Mouse (Mus musculus): ENCODE data around the gene Lrp5. TPM values are rescaled to one million over a fixed set of nuclear protein-coding genes. Genes with fewer than 3 reads are reported as not detected.
A peak's percentile ranks its signal among the peaks of the same experiment; 100 is the strongest.

The Lrp5 gene
- 0.98 and 1.3 TPM in 2 replicates for polyA plus RNA-seq (2014; fragmentation: Nextera tagmentation; extraction: Ambion mirVana)

DNA sequence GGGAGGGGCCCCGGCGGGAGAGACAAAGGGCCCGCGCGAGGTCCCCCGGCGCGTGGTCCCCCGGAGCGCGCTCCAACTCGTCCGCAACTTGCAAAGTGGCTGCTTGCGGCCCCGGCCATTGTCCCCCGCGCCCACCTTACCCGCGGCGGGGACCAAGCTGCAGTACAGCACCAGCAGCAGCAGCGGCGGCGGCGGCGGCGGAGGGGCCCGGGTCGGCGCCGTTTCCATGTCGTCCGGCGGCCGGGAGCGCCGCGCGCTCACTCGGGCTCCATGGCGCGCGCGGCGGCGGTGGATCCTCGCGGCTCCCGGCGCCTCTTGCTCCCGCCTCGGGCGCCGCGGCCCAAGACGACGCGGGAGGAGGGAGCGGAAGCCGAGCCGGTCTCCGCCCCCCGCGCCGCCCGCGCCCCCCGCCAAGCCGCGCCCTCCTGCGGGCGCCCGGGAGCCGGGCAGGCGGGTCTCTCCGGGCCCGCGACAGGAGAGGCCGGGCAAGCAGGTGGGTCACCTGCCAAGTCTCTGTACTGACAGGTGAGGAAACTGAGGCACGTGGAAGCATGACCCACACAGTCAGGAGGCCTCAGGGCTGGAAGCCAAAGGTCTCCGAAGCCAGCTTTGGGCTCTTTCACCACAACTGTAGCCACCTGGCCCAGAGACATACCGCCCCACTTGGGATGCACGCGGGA lies at the start of gene Lrp5:
Lrp5 (minus strand) TSS at position 350 of the 680 bp plus-strand sequence.
- H3K9me3 ChIP-seq (ENCODE audit: control insufficient read depth, low read length), result no peaks in the 10 kb centered on the region
- WGBS, result under 1% methylated on average over 51 of the region's 83 CpGs
- peak within 1 kb of the TSS; percentile 93 for H3K4me2 ChIP-seq (ENCODE audit: low read depth, low read length)
- peaks cover 9% of the 10 kb centered on the region; the same call in 1 of the 2 replicates for H3K27me3 ChIP-seq (ENCODE audit: control insufficient read depth, insufficient read depth, low read length)
- peak within 1 kb of the TSS; percentile 73 for H3K9ac ChIP-seq (replicated peaks; ENCODE audit: low read depth, low read length)
- peaks cover 4% of the 10 kb centered on the region; the same call in 1 of the 2 replicates for H3K4me1 ChIP-seq (ENCODE audit: control insufficient read depth, insufficient read depth, low read length)
- ATAC-seq (ENCODE audit: low read depth), result peak; percentile 39
- no peaks in the 10 kb centered on the region for H3K36me3 ChIP-seq (ENCODE audit: control insufficient read depth, insufficient read depth, low read length)
- no peak within 1 kb of the TSS for H3K27ac ChIP-seq (ENCODE audit: low read depth, low read length)
- H3K4me3 ChIP-seq (ENCODE audit: low read depth, low read length), result peak within 1 kb of the TSS; percentile 69

DNA sequence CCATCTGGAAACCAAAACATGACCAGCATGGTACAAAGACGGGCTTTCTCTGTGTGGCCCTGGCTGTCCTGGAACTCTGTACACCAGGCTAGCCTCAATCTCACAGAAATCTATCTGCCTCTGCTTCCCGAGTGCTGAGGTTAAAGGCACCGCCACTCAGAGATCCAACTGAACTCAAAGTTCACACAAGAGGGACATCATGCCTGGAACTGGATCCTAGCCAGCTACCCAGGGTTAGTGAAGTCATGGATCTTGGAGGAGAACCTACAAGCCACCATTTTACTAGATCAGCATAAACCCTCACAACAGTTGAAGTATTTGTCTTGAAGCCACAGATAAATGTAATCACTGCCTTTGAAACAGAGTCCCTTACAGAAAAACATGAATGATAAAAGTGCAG lies 49.6 kb upstream of the Lrp5 start:
- no peaks in the 10 kb centered on the region for H3K36me3 ChIP-seq (ENCODE audit: control insufficient read depth, insufficient read depth, low read length)
- no peak overlapping the region for H3K9ac ChIP-seq (replicated peaks; ENCODE audit: low read depth, low read length)
- 83% methylated on average over 3 of the region's 3 CpGs for WGBS
- H3K4me2 ChIP-seq (ENCODE audit: low read depth, low read length), result no peak overlapping the region
- no peak for ATAC-seq (ENCODE audit: low read depth)
- no peak overlapping the region for H3K4me3 ChIP-seq (ENCODE audit: low read depth, low read length)
- no peaks in the 10 kb centered on the region for H3K4me1 ChIP-seq (ENCODE audit: control insufficient read depth, insufficient read depth, low read length)
- H3K9me3 ChIP-seq (ENCODE audit: control insufficient read depth, low read length), result no peaks in the 10 kb centered on the region
- no peaks in the 10 kb centered on the region for H3K27me3 ChIP-seq (ENCODE audit: control insufficient read depth, insufficient read depth, low read length)
- H3K27ac ChIP-seq (ENCODE audit: low read depth, low read length), result no peak overlapping the region

GRCm38 (mm10) chr19:3730781-3731646 lies 44.6 kb upstream of the Lrp5 start:
- Histone ChIP-seq H3K9ac (replicated peaks; ENCODE audit: low read depth, low read length) (no peak overlapping the region), H3K4me3 (ENCODE audit: low read depth, low read length) (no peak overlapping the region), H3K27me3 (ENCODE audit: control insufficient read depth, insufficient read depth, low read length) (no peaks in the 10 kb centered on the region), H3K27ac (ENCODE audit: low read depth, low read length) (no peak overlapping the region), H3K36me3 (ENCODE audit: control insufficient read depth, insufficient read depth, low read length) (no peaks in the 10 kb centered on the region), H3K4me1 (ENCODE audit: control insufficient read depth, insufficient read depth, low read length) (no peaks in the 10 kb centered on the region), H3K4me2 (ENCODE audit: low read depth, low read length) (no peak overlapping the region), H3K9me3 (ENCODE audit: control insufficient read depth, low read length) (no peaks in the 10 kb centered on the region)
- WGBS, result 82% methylated on average over 7 of the region's 7 CpGs
- ATAC-seq (ENCODE audit: low read depth), result no peak

DNA sequence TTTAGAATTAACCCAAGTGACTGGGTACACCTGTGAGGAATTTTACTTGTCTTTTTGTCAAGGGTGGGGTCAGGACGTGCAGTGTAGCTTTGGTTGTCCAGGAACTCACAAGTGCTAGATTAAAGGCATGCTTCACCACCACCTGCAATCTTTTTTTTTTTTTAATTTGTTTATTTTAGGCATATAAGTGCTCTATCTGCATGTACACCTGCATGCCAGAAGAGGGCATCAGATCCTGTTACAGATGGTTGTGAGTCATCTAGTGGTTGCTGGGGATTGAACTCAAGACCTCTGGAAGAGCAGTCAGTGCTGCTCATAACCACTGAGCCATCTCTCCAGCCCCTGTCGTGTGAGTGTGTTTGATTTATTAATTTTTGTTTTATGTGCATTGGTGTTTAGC lies 42.5 kb upstream of the Lrp5 start:
- Histone ChIP-seq H3K9ac (replicated peaks; ENCODE audit: low read depth, low read length) (no peak overlapping the region), H3K27me3 (ENCODE audit: control insufficient read depth, insufficient read depth, low read length) (no peaks in the 10 kb centered on the region), H3K4me2 (ENCODE audit: low read depth, low read length) (no peak overlapping the region), H3K27ac (ENCODE audit: low read depth, low read length) (no peak overlapping the region), H3K4me1 (ENCODE audit: control insufficient read depth, insufficient read depth, low read length) (no peaks in the 10 kb centered on the region), H3K4me3 (ENCODE audit: low read depth, low read length) (no peak overlapping the region), H3K36me3 (ENCODE audit: control insufficient read depth, insufficient read depth, low read length) (no peaks in the 10 kb centered on the region), H3K9me3 (ENCODE audit: control insufficient read depth, low read length) (no peaks in the 10 kb centered on the region)
- no peak for ATAC-seq (ENCODE audit: low read depth)
- 68% methylated on average over 2 of the region's 2 CpGs for WGBS

DNA sequence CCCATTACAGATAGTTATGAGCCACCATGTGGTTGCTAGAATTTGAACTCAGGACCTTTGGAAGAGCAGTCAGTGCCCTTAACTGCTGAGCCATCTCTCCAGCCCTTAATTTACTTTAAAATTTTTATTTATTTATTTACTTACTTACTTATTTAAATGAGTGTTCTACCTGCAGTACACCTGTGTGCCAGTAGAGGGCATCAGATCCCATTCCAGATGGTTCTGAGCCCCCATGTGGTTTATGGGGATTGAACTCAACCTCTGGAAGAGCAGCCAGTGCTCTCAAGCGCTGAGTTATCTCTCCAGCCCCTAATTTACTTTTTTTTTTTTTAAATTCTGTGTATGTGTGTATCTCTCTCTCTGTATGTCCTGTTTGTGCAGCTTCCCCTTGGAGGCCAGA lies 38.4 kb upstream of the Lrp5 start:
- Histone ChIP-seq H3K4me2 (ENCODE audit: low read depth, low read length) (no peak overlapping the region), H3K4me3 (ENCODE audit: low read depth, low read length) (no peak overlapping the region), H3K36me3 (ENCODE audit: control insufficient read depth, insufficient read depth, low read length) (no peaks in the 10 kb centered on the region), H3K9ac (replicated peaks; ENCODE audit: low read depth, low read length) (no peak overlapping the region), H3K27me3 (ENCODE audit: control insufficient read depth, insufficient read depth, low read length) (no peaks in the 10 kb centered on the region), H3K9me3 (ENCODE audit: control insufficient read depth, low read length) (no peaks in the 10 kb centered on the region), H3K27ac (ENCODE audit: low read depth, low read length) (no peak overlapping the region), H3K4me1 (ENCODE audit: control insufficient read depth, insufficient read depth, low read length) (no peaks in the 10 kb centered on the region)
- 16% methylated on average over 1 of the region's 1 CpGs for WGBS
- ATAC-seq (ENCODE audit: low read depth), result no peak

GRCm38 (mm10) chr19:3723904-3724303 lies 37.5 kb upstream of the Lrp5 start:
- H3K36me3 ChIP-seq (ENCODE audit: control insufficient read depth, insufficient read depth, low read length), result no peaks in the 10 kb centered on the region
- H3K4me1 ChIP-seq (ENCODE audit: control insufficient read depth, insufficient read depth, low read length), result peaks cover 3% of the 10 kb centered on the region; the same call in 1 of the 2 replicates
- no peak overlapping the region for H3K9ac ChIP-seq (replicated peaks; ENCODE audit: low read depth, low read length)
- no peak for ATAC-seq (ENCODE audit: low read depth)
- no peaks in the 10 kb centered on the region for H3K27me3 ChIP-seq (ENCODE audit: control insufficient read depth, insufficient read depth, low read length)
- no peaks in the 10 kb centered on the region for H3K9me3 ChIP-seq (ENCODE audit: control insufficient read depth, low read length)
- H3K4me2 ChIP-seq (ENCODE audit: low read depth, low read length), result no peak overlapping the region
- WGBS, result 80% methylated on average over 4 of the region's 4 CpGs
- no peak overlapping the region for H3K4me3 ChIP-seq (ENCODE audit: low read depth, low read length)
- no peak overlapping the region for H3K27ac ChIP-seq (ENCODE audit: low read depth, low read length)

DNA sequence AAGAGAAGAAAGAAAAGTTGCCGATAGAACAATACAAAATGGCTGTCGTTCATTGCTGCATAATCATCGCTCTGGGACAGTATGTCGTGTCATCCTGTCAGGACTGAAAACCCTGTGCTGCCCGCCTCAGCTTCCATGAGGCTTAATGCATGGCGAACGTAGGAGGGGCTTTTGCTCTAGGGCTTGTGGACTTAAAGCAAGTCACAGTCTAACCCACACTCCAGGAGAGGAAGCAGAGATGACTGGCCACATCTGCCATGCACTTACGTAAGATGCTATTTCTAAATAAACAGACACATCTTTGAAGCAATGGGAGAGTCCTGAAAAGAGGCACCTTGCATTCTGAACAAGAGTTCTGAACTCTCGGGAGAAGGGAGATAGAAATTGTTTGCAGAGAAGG lies 36.8 kb upstream of the Lrp5 start:
- H3K27me3 ChIP-seq (ENCODE audit: control insufficient read depth, insufficient read depth, low read length), result no peaks in the 10 kb centered on the region
- H3K9me3 ChIP-seq (ENCODE audit: control insufficient read depth, low read length), result no peaks in the 10 kb centered on the region
- H3K27ac ChIP-seq (ENCODE audit: low read depth, low read length), result no peak overlapping the region
- H3K4me1 ChIP-seq (ENCODE audit: control insufficient read depth, insufficient read depth, low read length), result peaks cover 3% of the 10 kb centered on the region; the same call in 1 of the 2 replicates
- no peak overlapping the region for H3K4me2 ChIP-seq (ENCODE audit: low read depth, low read length)
- H3K9ac ChIP-seq (replicated peaks; ENCODE audit: low read depth, low read length), result no peak overlapping the region
- ATAC-seq (ENCODE audit: low read depth), result no peak
- H3K36me3 ChIP-seq (ENCODE audit: control insufficient read depth, insufficient read depth, low read length), result no peaks in the 10 kb centered on the region
- H3K4me3 ChIP-seq (ENCODE audit: low read depth, low read length), result no peak overlapping the region
- 94% methylated on average over 9 of the region's 9 CpGs for WGBS

DNA sequence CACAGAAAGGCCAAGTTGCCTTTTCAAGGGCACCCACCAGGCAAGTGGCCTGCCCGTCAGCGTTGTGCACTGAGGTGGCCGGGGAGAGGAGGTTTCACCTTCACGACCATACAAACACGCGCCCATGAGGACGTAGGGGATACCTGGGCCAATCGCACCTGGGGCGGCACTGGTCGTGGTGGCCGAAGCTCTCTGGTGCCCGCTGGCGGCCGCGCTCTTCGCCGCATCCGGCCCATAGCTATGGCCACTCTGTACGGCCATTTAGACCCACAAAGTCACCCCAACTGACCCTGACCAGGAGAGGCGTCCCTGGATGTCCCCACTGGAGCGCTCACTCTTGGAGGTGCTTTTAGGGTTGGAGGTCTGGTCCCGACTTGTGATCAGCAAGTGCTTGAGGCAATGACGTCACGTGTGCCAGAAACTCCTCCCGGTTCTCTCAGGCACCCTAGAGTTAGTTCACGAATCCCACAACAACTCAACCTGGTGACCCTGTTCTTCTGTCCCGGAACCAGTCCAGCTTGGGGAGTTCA lies 33.1 kb upstream of the Lrp5 start:
- Histone ChIP-seq H3K9me3 (ENCODE audit: control insufficient read depth, low read length) (no peaks in the 10 kb centered on the region), H3K4me1 (ENCODE audit: control insufficient read depth, insufficient read depth, low read length) (peaks cover 3% of the 10 kb centered on the region; the same call in 1 of the 2 replicates), H3K36me3 (ENCODE audit: control insufficient read depth, insufficient read depth, low read length) (peaks cover 18% of the 10 kb centered on the region), H3K4me2 (ENCODE audit: low read depth, low read length) (peak overlapping the region; percentile 61), H3K9ac (replicated peaks; ENCODE audit: low read depth, low read length) (no peak overlapping the region), H3K27me3 (ENCODE audit: control insufficient read depth, insufficient read depth, low read length) (no peaks in the 10 kb centered on the region), H3K4me3 (ENCODE audit: low read depth, low read length) (peak overlapping the region; percentile 32), H3K27ac (ENCODE audit: low read depth, low read length) (no peak overlapping the region)
- ATAC-seq (ENCODE audit: low read depth), result peak; percentile 32; the same call in 1 of the 2 replicates
- 2% methylated on average over 27 of the region's 27 CpGs for WGBS

Measured in neural tube, embryonic 14.5 days (tissue).